Mouse (Mus musculus) brown adipose tissue, adult 24 weeks (tissue): Measurements from ENCODE around the gene Nisch. TPM values are rescaled to one million over a fixed set of nuclear protein-coding genes. Genes with fewer than 3 reads are reported as not detected.

ENCODE experiments used
- H3K27ac ChIP-seq: fragments of 200-500 bp; replicated peaks from 2 replicates; pipeline ENCODE4 v1.5.1; 2012; ENCODE audit warnings: low read depth, mild to moderate bottlenecking, low read length
- H3K4me1 ChIP-seq: fragments of 200-500 bp; 2 replicates; pipeline ENCODE4 v1.6.1; 2012; ENCODE audit warnings: low read length, mixed read lengths; ENCODE audit not compliant: control insufficient read depth, insufficient read depth, insufficient read length
- H3K4me3 ChIP-seq: fragments of 200-500 bp; 2 replicates; pipeline ENCODE4 v1.5.1; 2012; ENCODE audit warnings: low read depth, mild to moderate bottlenecking, low read length, moderate library complexity; ENCODE audit not compliant: insufficient read depth
- polyA plus RNA-seq: library from polyadenylated mRNA; stranded (reverse); fragments of >200 nt; gene quantifications from 2 replicates; pipeline ENCODE4 v1.2.4, GENCODE M21; 2012; ENCODE audit not compliant: missing spikeins, insufficient read depth, insufficient read length

Gene Nisch
- polyA plus RNA-seq, 1 experiment: 84.5 TPM

- Histone ChIP-seq H3K4me3 (no peak overlapping the region), H3K4me1 (no peaks in the 10 kb centered on the region; the same call in 1 of the 2 replicates), H3K27ac (peak overlapping the region; percentile 79)
Measured at GRCm38 (mm10) chr14:31188771-31189181, 28.0 kb downstream of the Nisch start.

- no peak overlapping the region for H3K4me3 ChIP-seq
- H3K4me1 ChIP-seq: peaks cover 4% of the 10 kb centered on the region
- no peak overlapping the region for H3K27ac ChIP-seq
Measured at GRCm38 (mm10) chr14:31186656-31187055, 30.1 kb downstream of the Nisch start.

GRCm38 (mm10) chr14:31184195-31184594, 32.6 kb downstream of the Nisch start:
- H3K4me1 ChIP-seq: peaks cover 4% of the 10 kb centered on the region
- H3K27ac ChIP-seq: peak overlapping the region; percentile 75
- no peak overlapping the region for H3K4me3 ChIP-seq

GRCm38 (mm10) chr14:31183541-31183940, 33.2 kb downstream of the Nisch start:
- H3K4me1 ChIP-seq: peaks cover 4% of the 10 kb centered on the region
- peak overlapping the region; percentile 84 for H3K27ac ChIP-seq
- H3K4me3 ChIP-seq: no peak overlapping the region

GRCm38 (mm10) chr14:31182786-31183290, 33.9 kb downstream of the Nisch start:
- H3K4me1 ChIP-seq: peaks cover 4% of the 10 kb centered on the region
- H3K27ac ChIP-seq: peak overlapping the region; percentile 84

GRCm38 (mm10) chr14:31181512-31181911, 35.2 kb downstream of the Nisch start:
- Histone ChIP-seq H3K4me1 (peaks cover 4% of the 10 kb centered on the region), H3K4me3 (no peak overlapping the region), H3K27ac (peak overlapping the region; percentile 49; the same call in 1 of the 2 replicates)

More at GRCm38 (mm10) chr14:31182786-31183290, 33.9 kb downstream of the Nisch start:
- H3K4me3 ChIP-seq: no peak overlapping the region

GRCm38 (mm10) chr14:31179677-31180365, 36.9 kb downstream of the Nisch start:
- peaks cover 4% of the 10 kb centered on the region for H3K4me1 ChIP-seq
- H3K27ac ChIP-seq: no peak overlapping the region
- no peak overlapping the region for H3K4me3 ChIP-seq

GRCm38 (mm10) chr14:31177715-31178114, 39.0 kb downstream of the Nisch start:
- Histone ChIP-seq H3K4me3 (no peak overlapping the region), H3K27ac (no peak overlapping the region), H3K4me1 (peaks cover 4% of the 10 kb centered on the region; the same call in 1 of the 2 replicates)

- no peak overlapping the region for H3K27ac ChIP-seq
- H3K4me3 ChIP-seq: no peak overlapping the region
- H3K4me1 ChIP-seq: peaks cover 6% of the 10 kb centered on the region; the same call in 1 of the 2 replicates
Measured at GRCm38 (mm10) chr14:31177287-31177686, 39.5 kb downstream of the Nisch start.

- Histone ChIP-seq H3K4me1 (peaks cover 9% of the 10 kb centered on the region; the same call in 1 of the 2 replicates), H3K4me3 (no peak overlapping the region), H3K27ac (peak overlapping the region; percentile 20; the same call in 1 of the 2 replicates)
Measured at GRCm38 (mm10) chr14:31173537-31173936, 43.2 kb downstream of the Nisch start.

- H3K4me1 ChIP-seq: peaks cover 9% of the 10 kb centered on the region; the same call in 1 of the 2 replicates
- H3K27ac ChIP-seq: peak overlapping the region; percentile 20
- H3K4me3 ChIP-seq: no peak overlapping the region
Measured at GRCm38 (mm10) chr14:31172781-31173455, 43.8 kb downstream of the Nisch start.

- Histone ChIP-seq H3K4me1 (peaks cover 9% of the 10 kb centered on the region; the same call in 1 of the 2 replicates), H3K27ac (no peak overlapping the region), H3K4me3 (no peak overlapping the region)
Measured at GRCm38 (mm10) chr14:31171821-31172220, 44.9 kb downstream of the Nisch start.

- Histone ChIP-seq H3K4me3 (no peak overlapping the region), H3K27ac (no peak overlapping the region), H3K4me1 (peaks cover 10% of the 10 kb centered on the region; the same call in 1 of the 2 replicates)
Measured at GRCm38 (mm10) chr14:31171386-31171785, 45.4 kb downstream of the Nisch start.

GRCm38 (mm10) chr14:31170963-31171362, 45.8 kb downstream of the Nisch start:
- Histone ChIP-seq H3K4me1 (peaks cover 13% of the 10 kb centered on the region; the same call in 1 of the 2 replicates), H3K27ac (no peak overlapping the region), H3K4me3 (no peak overlapping the region)

- 0 out of 2 replicates have a peak overlapping the region, but pooled peaks have one; percentile 6 for H3K27ac ChIP-seq
Measured at GRCm38 (mm10) chr14:31169508-31169907, 47.2 kb downstream of the Nisch start.

More at GRCm38 (mm10) chr14:31169508-31169907, 47.2 kb downstream of the Nisch start:
- H3K4me1 ChIP-seq: peaks cover 18% of the 10 kb centered on the region
- no peak overlapping the region for H3K4me3 ChIP-seq
